Mouse (Mus musculus) adipose tissue, adult 10 weeks (tissue): ENCODE results near the gene Pcdh15. TPM values are rescaled to one million over a fixed set of nuclear protein-coding genes. Genes with fewer than 3 reads are reported as not detected.

ENCODE experiments used
- polyA plus RNA-seq: library from polyadenylated mRNA; stranded (reverse); fragments of 350-450 nt; fragmentation: Illumina TruSeq; extraction: RNeasy Lipid Tissue Mini Kit (QIAGEN cat#74804); gene quantifications from one replicate; pipeline ENCODE4 v1.2.3, GENCODE M21; 2014; ENCODE audit warnings: low read depth, low replicate concordance

Gene Pcdh15
- polyA plus RNA-seq, result 0.10 TPM

GRCm38 (mm10) chr10:73098966-73099845 is at the start of gene Pcdh15:
TSS of gene Pcdh15 (plus strand) at chr10:73099342.

